Mouse (Mus musculus) hindbrain, postnatal 0 days (tissue): Measurements from ENCODE around the gene Nxpe4. TPM values are rescaled to one million over a fixed set of nuclear protein-coding genes. Genes with fewer than 3 reads are reported as not detected.

Experiments used
- ATAC-seq: fragments of 200-750 bp; cut with Nextera tagmentation; 2 replicates; pipeline ENCODE4 v1.8.0; 2017; ENCODE audit warnings: mild to moderate bottlenecking, moderate TSS enrichment, moderate library complexity
- DNase-seq: peaks from one replicate; pipeline ENCODE4 v3.0.0-alpha.2; 2015; ENCODE audit warnings: low spot score
- H3K27ac ChIP-seq: fragments of 300-500 bp; sonication (generic); 2 replicates; pipeline ENCODE4 v1.5.1; 2014; ENCODE audit warnings: mild to moderate bottlenecking
- H3K27me3 ChIP-seq: fragments of 300-500 bp; sonication (generic); 2 replicates; pipeline ENCODE4 v1.6.1; 2014; ENCODE audit warnings: low read length, mixed read lengths; ENCODE audit not compliant: insufficient read depth
- H3K36me3 ChIP-seq: fragments of 300-500 bp; sonication (generic); 2 replicates; pipeline ENCODE4 v1.6.1; 2014; ENCODE audit warnings: low read length, mixed read lengths; ENCODE audit not compliant: insufficient read depth
- H3K4me1 ChIP-seq: fragments of 300-500 bp; sonication (generic); 2 replicates; pipeline ENCODE4 v1.6.1; 2014; ENCODE audit warnings: antibody characterized with exemption, low read length, mixed read lengths; ENCODE audit not compliant: insufficient read depth
- H3K4me2 ChIP-seq: fragments of 300-500 bp; sonication (generic); 2 replicates; pipeline ENCODE4 v1.6.1; 2014; ENCODE audit warnings: low read depth, mild to moderate bottlenecking, low read length, moderate library complexity, mixed read lengths
- H3K4me3 ChIP-seq: fragments of 300-500 bp; sonication (generic); 2 replicates; pipeline ENCODE4 v1.5.1; 2014; ENCODE audit warnings: low read length
- H3K9ac ChIP-seq: fragments of 300-500 bp; sonication (generic); replicated peaks from 2 replicates; pipeline ENCODE4 v1.6.1; 2014; ENCODE audit warnings: mild to moderate bottlenecking, low read length, moderate library complexity, mixed read lengths
- H3K9me3 ChIP-seq: fragments of 300-500 bp; sonication (generic); 2 replicates; pipeline ENCODE4 v1.6.1; 2016; ENCODE audit warnings: low read length, mixed read lengths
- CTCF ChIP-seq: IDR thresholded peaks from 2 replicates; pipeline ENCODE4 v1.5.1; 2016; ENCODE audit warnings: antibody characterized with exemption, control low read depth, low read depth
- WGBS: fragments of 180-500 bp; shearing (Covaris S2); extraction: QIAGEN DNeasy Blood & Tissue Kit; methylation state at CpG from one replicate; pipeline ENCODE4 v1.1.7; 2014; 5-methylcytosine and 5-hydroxymethylcytosine counted together
- polyA plus RNA-seq: library from polyadenylated mRNA; unstranded; fragments of >200 nt; fragmentation: Nextera tagmentation; extraction: Ambion mirVana; gene quantifications from 2 replicates; pipeline ENCODE4 v1.2.1, GENCODE M21; 2015
- total RNA-seq: library from RNA; depleted of rRNA; stranded (reverse); fragments of >200 nt; gene quantifications from 2 replicates; pipeline ENCODE4 v1.2.3, GENCODE M21; 2014

Nxpe4 gene
- total and polyA plus RNA-seq, 2 experiments from 2014 or later, result 10.8 to 17.1 TPM

DNA sequence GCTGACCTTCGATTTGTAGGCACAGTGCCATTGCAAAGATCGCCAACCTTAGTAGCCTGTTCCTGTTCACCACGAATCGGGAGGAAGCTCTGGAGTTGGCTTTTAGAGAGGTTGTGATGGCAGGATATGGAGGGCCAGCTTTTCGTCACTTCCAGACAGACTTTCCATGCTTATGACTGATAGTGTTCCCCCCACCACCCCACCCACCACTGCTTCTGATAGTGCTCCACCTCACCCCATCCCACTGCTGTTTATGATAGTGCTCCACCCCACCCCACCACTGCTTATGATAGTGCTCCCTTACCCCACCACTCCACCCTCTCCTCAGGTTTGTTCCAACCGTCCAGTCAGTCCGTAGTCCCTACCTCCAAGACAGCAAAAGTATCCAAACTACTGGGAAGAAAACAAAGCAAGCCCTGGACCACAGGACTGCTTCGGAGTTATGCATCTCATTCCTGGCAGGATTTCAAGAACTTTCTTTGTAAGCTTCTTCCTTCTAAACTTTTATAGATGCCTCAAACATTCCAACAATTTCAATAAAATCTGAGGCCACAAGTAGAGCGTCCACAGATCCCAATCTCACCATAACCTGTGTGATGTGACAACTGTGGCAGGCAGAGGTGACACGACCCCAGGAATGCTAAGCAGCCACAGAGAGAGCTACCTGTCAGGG, 179.0 kb downstream of the Nxpe4 start:
- Histone ChIP-seq H3K27ac (no peak overlapping the region), H3K9me3 (no peaks in the 10 kb centered on the region), H3K27me3 (no peaks in the 10 kb centered on the region), H3K4me3 (no peak overlapping the region), H3K4me2 (no peak overlapping the region), H3K9ac (no peak overlapping the region), H3K36me3 (no peaks in the 10 kb centered on the region), H3K4me1 (no peaks in the 10 kb centered on the region)
- no peak for ATAC-seq
- 73% methylated on average over 10 of the region's 10 CpGs for WGBS
- TF ChIP-seq CTCF, result no peak
- no peak for DNase-seq

DNA sequence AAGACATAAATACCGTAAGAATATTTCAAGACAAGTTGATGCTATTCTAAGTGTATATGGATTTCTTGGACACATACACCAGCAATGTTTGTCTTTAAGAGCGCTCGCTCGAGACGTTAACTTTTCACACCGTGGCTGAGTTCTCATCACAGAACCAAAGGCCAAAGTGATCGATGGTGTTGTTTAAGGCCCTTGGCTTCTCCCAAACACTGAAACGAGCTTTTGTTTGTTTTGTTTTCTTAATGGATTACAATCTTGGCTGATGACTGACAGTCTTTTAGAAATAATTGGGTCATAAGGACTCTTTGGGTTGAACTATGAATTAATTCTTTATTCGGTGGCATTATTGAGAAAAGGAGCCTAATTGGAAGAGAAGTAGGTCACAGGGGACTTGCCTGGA, 183.6 kb downstream of the Nxpe4 start:
- 80% methylated on average over 9 of the region's 9 CpGs for WGBS
- no peak overlapping the region for H3K4me3 ChIP-seq
- H3K27me3 ChIP-seq, result no peaks in the 10 kb centered on the region
- no peaks in the 10 kb centered on the region for H3K4me1 ChIP-seq
- no peaks in the 10 kb centered on the region for H3K36me3 ChIP-seq
- no peaks in the 10 kb centered on the region for H3K9me3 ChIP-seq
- no peak overlapping the region for H3K27ac ChIP-seq
- H3K4me2 ChIP-seq, result no peak overlapping the region
- DNase-seq (no peak), ATAC-seq (no peak)
- no peak for TF ChIP-seq CTCF
- no peak overlapping the region for H3K9ac ChIP-seq

DNA sequence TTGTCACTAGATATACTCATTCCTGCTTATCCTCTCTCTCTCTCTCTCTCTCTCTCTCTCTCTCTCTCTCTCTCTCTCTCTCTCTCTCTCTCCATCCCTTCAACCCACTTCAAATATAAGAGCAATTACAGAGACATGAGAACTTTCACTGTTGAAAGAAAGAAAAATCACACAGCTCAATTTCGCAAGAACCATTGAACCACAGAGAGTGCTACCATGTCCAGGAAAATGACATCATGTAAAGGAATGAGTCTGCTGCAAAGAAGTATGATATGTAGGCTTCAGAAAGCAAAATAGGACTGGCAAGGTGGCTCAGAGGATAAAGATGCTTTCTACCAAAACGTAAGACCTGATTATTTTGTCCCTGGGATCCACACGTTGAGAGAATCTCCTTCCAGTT, 184.0 kb downstream of the Nxpe4 start:
- H3K4me2 ChIP-seq, result no peak overlapping the region
- DNase-seq (no peak), ATAC-seq (no peak)
- H3K36me3 ChIP-seq, result no peaks in the 10 kb centered on the region
- 86% methylated on average over 3 of the region's 3 CpGs for WGBS
- TF ChIP-seq CTCF, result no peak
- no peak overlapping the region for H3K4me3 ChIP-seq
- H3K9me3 ChIP-seq, result no peaks in the 10 kb centered on the region
- H3K27ac ChIP-seq, result no peak overlapping the region
- H3K27me3 ChIP-seq, result no peaks in the 10 kb centered on the region
- H3K4me1 ChIP-seq, result no peaks in the 10 kb centered on the region
- H3K9ac ChIP-seq, result no peak overlapping the region

DNA sequence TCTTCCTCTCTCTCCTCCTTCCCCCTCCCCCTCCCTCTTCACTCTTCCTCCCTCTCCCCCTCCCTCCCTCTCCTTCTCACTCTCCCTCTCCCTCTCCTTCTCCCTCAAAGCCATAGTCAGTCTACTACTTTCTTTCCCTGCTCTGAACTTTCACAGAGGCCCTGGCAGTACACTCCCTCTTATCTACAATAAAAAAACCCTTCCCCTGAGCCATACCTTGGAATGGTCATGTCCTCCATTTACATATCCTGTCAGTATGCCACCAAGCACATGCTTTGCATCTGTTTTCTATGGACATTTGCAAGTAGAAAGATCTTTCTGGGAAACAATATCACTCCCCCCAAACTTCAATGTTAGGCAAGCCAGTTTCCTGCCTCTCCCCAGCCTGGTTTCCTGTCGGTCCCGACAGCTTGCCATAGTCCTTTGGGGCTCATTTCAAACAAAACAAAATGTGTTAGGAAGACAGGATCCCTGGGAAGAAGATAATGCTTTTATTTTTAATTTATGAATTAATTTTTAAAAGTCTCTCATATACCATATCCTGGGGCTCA, 191.4 kb downstream of the Nxpe4 start, which contains the start of gene Nxpe2:
Gene Nxpe2, minus strand, starts transcription at position 307 of the 551 bp plus-strand sequence.
- WGBS, result 57% methylated on average over 2 of the region's 2 CpGs
- Histone ChIP-seq H3K4me1 (no peaks in the 10 kb centered on the region), H3K27me3 (no peaks in the 10 kb centered on the region), H3K9me3 (no peaks in the 10 kb centered on the region), H3K4me2 (no peak within 1 kb of the TSS), H3K4me3 (no peak within 1 kb of the TSS), H3K27ac (no peak within 1 kb of the TSS), H3K9ac (no peak within 1 kb of the TSS), H3K36me3 (no peaks in the 10 kb centered on the region)
- DNase-seq (no peak), ATAC-seq (no peak)
- TF ChIP-seq CTCF, result no peak

DNA sequence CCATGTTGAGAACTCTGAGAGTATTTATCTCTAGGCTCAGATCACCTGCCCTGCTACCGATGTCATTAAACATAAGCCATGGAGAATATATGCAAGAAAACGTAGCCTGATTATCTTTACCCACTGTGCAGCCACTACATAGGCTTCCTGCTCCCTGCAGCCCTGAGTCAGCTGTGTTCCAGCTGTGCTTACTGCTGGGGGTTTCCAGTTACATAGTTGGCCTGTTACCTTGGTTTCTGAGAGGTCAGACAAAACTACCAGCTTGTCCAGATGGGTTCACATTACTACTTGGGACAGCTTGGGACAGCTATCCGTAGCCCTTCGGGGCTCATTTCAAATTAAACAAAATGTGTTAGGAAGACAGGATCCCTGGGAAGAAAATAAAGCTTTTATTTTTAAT, 192.3 kb downstream of the Nxpe4 start:
- TF ChIP-seq CTCF, result no peak
- H3K27ac ChIP-seq, result no peak overlapping the region
- no peak overlapping the region for H3K4me3 ChIP-seq
- no peaks in the 10 kb centered on the region for H3K27me3 ChIP-seq
- no peaks in the 10 kb centered on the region for H3K9me3 ChIP-seq
- no peaks in the 10 kb centered on the region for H3K4me1 ChIP-seq
- H3K4me2 ChIP-seq, result no peak overlapping the region
- no peak overlapping the region for H3K9ac ChIP-seq
- DNase-seq (no peak), ATAC-seq (no peak)
- 75% methylated on average over 4 of the region's 4 CpGs for WGBS
- H3K36me3 ChIP-seq, result no peaks in the 10 kb centered on the region

DNA sequence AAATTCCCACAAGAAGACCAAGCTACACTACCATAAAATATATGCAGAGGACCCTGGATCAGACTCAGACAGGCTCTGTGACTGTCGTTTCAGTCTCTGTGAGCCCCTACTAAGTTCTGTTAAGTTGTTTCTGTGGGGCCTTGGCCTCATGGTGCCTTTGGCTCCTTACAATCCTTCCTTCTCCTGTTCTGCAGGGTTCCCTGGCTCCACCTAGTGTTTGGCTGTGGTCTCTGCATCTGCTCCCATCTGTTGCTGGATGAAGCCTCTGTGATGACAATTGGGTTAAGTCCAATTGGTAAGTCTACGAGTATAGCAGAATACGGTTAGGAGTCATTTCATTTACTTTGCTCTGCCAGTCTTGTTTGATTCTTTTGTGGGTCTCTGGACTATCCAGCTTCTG, 193.0 kb downstream of the Nxpe4 start:
- Histone ChIP-seq H3K27ac (no peak overlapping the region), H3K4me3 (no peak overlapping the region), H3K4me2 (no peak overlapping the region), H3K4me1 (no peaks in the 10 kb centered on the region), H3K36me3 (no peaks in the 10 kb centered on the region), H3K9ac (no peak overlapping the region), H3K27me3 (no peaks in the 10 kb centered on the region), H3K9me3 (no peaks in the 10 kb centered on the region)
- DNase-seq, result peak; percentile 78
- peak; percentile 88 for TF ChIP-seq CTCF
- ATAC-seq, result no peak
- WGBS, result 47% methylated on average over 3 of the region's 3 CpGs

DNA sequence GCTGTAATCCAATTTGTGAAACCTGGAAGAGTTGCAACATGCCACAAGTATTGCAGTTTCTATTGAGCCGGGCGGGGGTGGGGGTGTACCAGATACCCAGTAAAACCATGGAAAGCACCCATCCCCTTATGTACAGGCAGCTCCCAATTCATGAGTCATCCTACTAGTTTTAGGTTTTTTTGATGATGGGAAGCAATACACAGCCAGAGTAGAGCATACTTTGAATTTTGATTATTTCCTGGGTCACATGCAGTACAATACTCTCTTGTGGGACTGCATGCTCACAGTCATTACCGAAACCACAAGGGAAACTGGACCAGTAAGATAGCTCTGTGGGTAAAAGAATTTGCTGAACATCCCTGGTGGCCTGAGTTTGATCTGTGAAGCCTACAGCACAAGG, 195.3 kb downstream of the Nxpe4 start:
- Histone ChIP-seq H3K36me3 (no peaks in the 10 kb centered on the region), H3K27me3 (no peaks in the 10 kb centered on the region), H3K4me3 (no peak overlapping the region), H3K4me2 (no peak overlapping the region), H3K9me3 (no peaks in the 10 kb centered on the region), H3K4me1 (no peaks in the 10 kb centered on the region), H3K9ac (no peak overlapping the region), H3K27ac (no peak overlapping the region)
- ATAC-seq, result no peak
- no peak for TF ChIP-seq CTCF
- 89% methylated on average over 3 of the region's 3 CpGs for WGBS
- DNase-seq, result no peak
